8 mouse cellular contexts compared by ENCODE assay signal in genomic region chr19:24279706-24280600, GRCm38 (mm10). TPM values are rescaled to one million over a fixed set of nuclear protein-coding genes. Genes with fewer than 3 reads are reported as not detected.
DNase-seq lines count a peak whose midpoint lies in the region; ATAC-seq and TF ChIP-seq lines count a peak whose summit lies in the region.

No protein-coding gene starts in this region.

- WGBS in forebrain, embryonic 11.5 days: under 1% methylated on average over 65 of the region's 78 CpGs
- 0% methylated on average over 61 of the region's 78 CpGs for WGBS in heart, postnatal 0 days
- under 1% methylated on average over 60 of the region's 78 CpGs for WGBS in liver, postnatal 0 days (ENCODE audit: insufficient replicate concordance)
- under 1% methylated on average over 65 of the region's 78 CpGs for WGBS in neural tube, embryonic 13.5 days

- H3K27ac ChIP-seq in forebrain, embryonic 11.5 days (ENCODE audit: low read depth, low read length): peak overlapping the region; percentile 79
- H3K27ac ChIP-seq in heart, postnatal 0 days (ENCODE audit: low read depth): peak overlapping the region; percentile 86
- H3K27ac ChIP-seq in liver, postnatal 0 days (ENCODE audit: low read depth): peak overlapping the region; percentile 94
- peak overlapping the region; percentile 90 for H3K27ac ChIP-seq in neural tube, embryonic 13.5 days (replicated peaks)
- H3K27ac ChIP-seq in testis, adult 2 months (ENCODE audit: control insufficient read depth, insufficient read depth, low read depth, low read length): peak overlapping the region; percentile 75

- DNase-seq in c-Kit-positive CD71-positive TER-119-negative erythroid progenitor cells, embryonic 14.5 days (ENCODE audit: low read depth): peak; percentile 95
- DNase-seq in forebrain, embryonic 11.5 days (ENCODE audit: low spot score): peak; percentile 91
- peak; percentile 78 for DNase-seq in heart, postnatal 0 days (ENCODE audit: low spot score)
- DNase-seq in kidney, postnatal 4 days: peak; percentile 86 to 92
- DNase-seq in liver, postnatal 0 days: peak; percentile 91

- H3K9ac ChIP-seq in forebrain, embryonic 11.5 days (ENCODE audit: low read length): peak overlapping the region; percentile 81
- peak overlapping the region; percentile 63 for H3K9ac ChIP-seq in heart, postnatal 0 days (replicated peaks; ENCODE audit: low read depth, low read length)
- peak overlapping the region; percentile 75 for H3K9ac ChIP-seq in liver, postnatal 0 days (replicated peaks)
- H3K9ac ChIP-seq in neural tube, embryonic 13.5 days: peak overlapping the region; percentile 73

- H3K36me3 ChIP-seq in E14TG2a.4 (ENCODE audit: insufficient read depth, low read length): peaks cover 14% of the 10 kb centered on the region
- no peaks in the 10 kb centered on the region; the same call in 1 of the 2 replicates for H3K36me3 ChIP-seq in forebrain, embryonic 11.5 days (ENCODE audit: control insufficient read depth, insufficient read depth, low read length)
- H3K36me3 ChIP-seq in heart, postnatal 0 days (replicated peaks; ENCODE audit: control insufficient read depth, insufficient read depth, low read length): peaks cover 9% of the 10 kb centered on the region
- H3K36me3 ChIP-seq in liver, postnatal 0 days (replicated peaks; ENCODE audit: insufficient read depth, low read length): peaks cover 6% of the 10 kb centered on the region; the same call in 1 of the 2 replicates
- no peaks in the 10 kb centered on the region for H3K36me3 ChIP-seq in neural tube, embryonic 13.5 days
- no peaks in the 10 kb centered on the region for H3K36me3 ChIP-seq in testis, adult 2 months (ENCODE audit: control insufficient read depth, insufficient read depth, low read length)

- peak; percentile 65 for TF ChIP-seq POLR2A in testis, adult 2 months (IDR thresholded peaks at IDR 0.05; ENCODE audit: control insufficient read depth, low read depth, low read length)

- no peaks in the 10 kb centered on the region for H3K27me3 ChIP-seq in E14TG2a.4 (ENCODE audit: insufficient read depth, low read length)
- no peaks in the 10 kb centered on the region for H3K27me3 ChIP-seq in forebrain, embryonic 11.5 days (ENCODE audit: control insufficient read depth, insufficient read depth, low read length)
- no peaks in the 10 kb centered on the region for H3K27me3 ChIP-seq in heart, postnatal 0 days (ENCODE audit: control insufficient read depth, insufficient read depth, low read length)
- no peaks in the 10 kb centered on the region for H3K27me3 ChIP-seq in liver, postnatal 0 days (ENCODE audit: insufficient read depth, low read length)
- H3K27me3 ChIP-seq in neural tube, embryonic 13.5 days: no peaks in the 10 kb centered on the region
- H3K27me3 ChIP-seq in testis, adult 2 months (ENCODE audit: control insufficient read depth, insufficient read depth, low read length): no peaks in the 10 kb centered on the region

- H3K4me1 ChIP-seq in E14TG2a.4 (replicated peaks; ENCODE audit: low read depth, low read length): peaks cover 26% of the 10 kb centered on the region
- peaks cover 4% of the 10 kb centered on the region; the same call in 1 of the 2 replicates for H3K4me1 ChIP-seq in forebrain, embryonic 11.5 days (replicated peaks; ENCODE audit: control insufficient read depth, insufficient read depth, low read length)
- 0 out of 2 replicates have a peak, but pooled peaks cover 5% of the 10 kb centered on the region for H3K4me1 ChIP-seq in heart, postnatal 0 days (ENCODE audit: control insufficient read depth, insufficient read depth)
- H3K4me1 ChIP-seq in liver, postnatal 0 days (ENCODE audit: insufficient read depth): peaks cover 13% of the 10 kb centered on the region
- H3K4me1 ChIP-seq in neural tube, embryonic 13.5 days (replicated peaks): peaks cover 12% of the 10 kb centered on the region
- peaks cover 9% of the 10 kb centered on the region for H3K4me1 ChIP-seq in testis, adult 2 months (ENCODE audit: control insufficient read depth, insufficient read depth, low read length)

- peak overlapping the region; percentile 79 for H3K4me2 ChIP-seq in forebrain, embryonic 11.5 days (ENCODE audit: low read depth, low read length, severe bottlenecking)
- H3K4me2 ChIP-seq in heart, postnatal 0 days (ENCODE audit: low read depth, low read length): peak overlapping the region; percentile 89
- peak overlapping the region; percentile 93 for H3K4me2 ChIP-seq in liver, postnatal 0 days (ENCODE audit: low read depth, low read length)
- peak overlapping the region; percentile 83 for H3K4me2 ChIP-seq in neural tube, embryonic 13.5 days

- ATAC-seq in forebrain, embryonic 11.5 days (replicated peaks; ENCODE audit: low FRiP score): peak; percentile 73
- peak; percentile 82 for ATAC-seq in heart, postnatal 0 days (ENCODE audit: insufficient read depth, low read depth)
- peak; percentile 90 for ATAC-seq in liver, postnatal 0 days
- ATAC-seq in neural tube, embryonic 13.5 days (ENCODE audit: low read depth): peak; percentile 79

- TF ChIP-seq EP300 in heart, postnatal 0 days (IDR thresholded peaks at IDR 0.05; ENCODE audit: low read depth): no peak
- TF ChIP-seq EP300 in liver, postnatal 0 days (IDR thresholded peaks at IDR 0.05; ENCODE audit: low read depth): peak; percentile 94

- peak overlapping the region; percentile 86 for H3K4me3 ChIP-seq in E14TG2a.4 (replicated peaks; ENCODE audit: low read length)
- H3K4me3 ChIP-seq in forebrain, embryonic 11.5 days (ENCODE audit: low read depth, low read length): peak overlapping the region; percentile 58
- H3K4me3 ChIP-seq in heart, postnatal 0 days (ENCODE audit: low read depth, low read length): peak overlapping the region; percentile 81
- peak overlapping the region; percentile 77 for H3K4me3 ChIP-seq in liver, postnatal 0 days (ENCODE audit: low read depth, low read length)
- peak overlapping the region; percentile 66 for H3K4me3 ChIP-seq in neural tube, embryonic 13.5 days
- peak overlapping the region; percentile 98 for H3K4me3 ChIP-seq in testis, adult 2 months (ENCODE audit: control insufficient read depth, low read depth, low read length)

- TF ChIP-seq CTCF in E14TG2a.4 (conservative IDR thresholded peaks at IDR 0.05; ENCODE audit: low read length): no peak
- peak; percentile 34 for TF ChIP-seq CTCF in heart, postnatal 0 days (IDR thresholded peaks at IDR 0.05; ENCODE audit: low read depth)
- peak; percentile 60 for TF ChIP-seq CTCF in liver, postnatal 0 days (IDR thresholded peaks at IDR 0.05; ENCODE audit: low read depth)
- TF ChIP-seq CTCF in testis, adult 2 months (IDR thresholded peaks at IDR 0.05; ENCODE audit: control insufficient read depth, insufficient read depth, insufficient replicate concordance, low read depth, low read length): no peak

- no peaks in the 10 kb centered on the region for H3K9me3 ChIP-seq in E14TG2a.4 (ENCODE audit: low read length)
- H3K9me3 ChIP-seq in forebrain, embryonic 11.5 days (ENCODE audit: control insufficient read depth, low read length): no peaks in the 10 kb centered on the region
- H3K9me3 ChIP-seq in heart, postnatal 0 days (replicated peaks; ENCODE audit: control insufficient read depth, low read length): no peaks in the 10 kb centered on the region
- H3K9me3 ChIP-seq in liver, postnatal 0 days (ENCODE audit: low read length): no peaks in the 10 kb centered on the region
- no peaks in the 10 kb centered on the region for H3K9me3 ChIP-seq in neural tube, embryonic 13.5 days

RNA-seq across cellular contexts. Expression of gene Fxn, which starts 0.5 kb away (rescaled TPM):
- polyA plus RNA-seq in forebrain, embryonic 11.5 days (2014; fragmentation: Nextera tagmentation; extraction: Ambion mirVana): 53.3 and 56.8 TPM in 2 replicates
- 36.6 and 57.2 TPM in 2 replicates for total RNA-seq in heart, postnatal 0 days (2014; rRNA removed; ENCODE audit: low replicate concordance)
- polyA plus RNA-seq in heart, postnatal 0 days (2015; fragmentation: Nextera tagmentation; extraction: Ambion mirVana): 77.0 and 79.7 TPM in 2 replicates
- 34.2 and 34.8 TPM in 2 replicates for polyA plus RNA-seq in liver, postnatal 0 days (2015; fragmentation: Nextera tagmentation; extraction: Ambion mirVana)
- polyA plus RNA-seq in neural tube, embryonic 13.5 days (2015; fragmentation: Nextera tagmentation; extraction: Ambion mirVana): 36.2 and 37.2 TPM in 2 replicates
- 5.1 and 5.6 TPM in 2 replicates for polyA plus RNA-seq in testis, adult 2 months (2012; rRNA removed)

RNA-seq across cellular contexts. Expression of gene Tjp2, which starts 55.1 kb away (rescaled TPM):
- 32.1 and 36.9 TPM in 2 replicates for polyA plus RNA-seq in forebrain, embryonic 11.5 days (2014; fragmentation: Nextera tagmentation; extraction: Ambion mirVana)
- total RNA-seq in heart, postnatal 0 days (2014; rRNA removed; ENCODE audit: low replicate concordance): 15.7 and 25.2 TPM in 2 replicates
- 12.5 and 13.0 TPM in 2 replicates for polyA plus RNA-seq in heart, postnatal 0 days (2015; fragmentation: Nextera tagmentation; extraction: Ambion mirVana)
- 3.5 and 4.1 TPM in 2 replicates for polyA plus RNA-seq in liver, postnatal 0 days (2015; fragmentation: Nextera tagmentation; extraction: Ambion mirVana)
- polyA plus RNA-seq in neural tube, embryonic 13.5 days (2015; fragmentation: Nextera tagmentation; extraction: Ambion mirVana): 12.6 and 13.6 TPM in 2 replicates
- 19.3 and 19.8 TPM in 2 replicates for polyA plus RNA-seq in testis, adult 2 months (2012; rRNA removed)

Comparison
In these comparisons a context has a peak if more than half of its experiments do, and no peak if none do; other contexts are left out.
1. Peak in every context shown above with its lines: DNase-seq, ATAC-seq, H3K4me3 ChIP-seq and H3K27ac ChIP-seq.
2. CTCF ChIP-seq: peak in heart, postnatal 0 days (single experiment) and liver, postnatal 0 days (single experiment); none in E14TG2a.4 (single experiment) and testis, adult 2 months (single experiment).